Mouse (Mus musculus): ENCODE results near the gene Erlin1. TPM values are rescaled to one million over a fixed set of nuclear protein-coding genes. Genes with fewer than 3 reads are reported as not detected.

The Erlin1 gene
- 5.3 TPM for polyA plus RNA-seq (2017; shearing (Covaris generic))

DNA sequence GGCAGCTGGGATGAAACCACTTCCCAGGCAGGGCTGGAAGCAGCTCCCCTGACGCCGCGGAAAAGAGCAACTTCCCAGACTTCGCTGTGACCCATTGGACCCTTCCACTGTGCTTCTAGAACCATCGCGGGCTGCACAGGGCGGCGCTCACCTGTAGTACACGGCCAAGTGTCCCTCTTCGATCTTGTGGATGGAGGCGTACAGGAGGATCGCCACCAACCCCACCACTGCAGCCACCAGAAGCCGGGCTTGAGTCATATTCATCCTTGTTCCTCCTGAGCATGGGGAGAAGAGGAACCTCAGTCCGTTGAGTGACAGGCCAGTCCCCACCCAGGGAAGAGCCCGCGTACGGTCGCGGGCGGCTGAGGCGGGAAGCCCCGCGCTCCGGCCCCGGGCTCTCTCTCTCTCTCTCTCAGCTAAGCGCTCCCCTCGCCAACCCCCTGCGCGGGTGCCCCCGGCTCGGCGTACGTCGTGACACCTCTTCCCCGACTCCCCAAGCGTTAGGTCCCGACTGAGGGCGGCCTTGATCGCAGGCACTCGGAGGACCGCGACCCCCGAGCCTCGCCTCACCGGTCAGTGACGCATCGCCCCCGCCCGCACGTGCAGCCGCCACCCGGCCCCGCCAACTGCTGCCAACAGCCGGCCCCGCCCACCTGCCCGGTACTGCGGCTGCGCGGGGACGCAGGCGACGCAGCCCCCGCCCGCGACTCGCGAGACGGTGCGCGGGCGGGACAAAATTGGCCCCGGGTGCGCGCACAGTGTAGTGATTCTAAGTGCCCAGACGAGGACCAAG is at the start of gene Erlin1:
Gene Erlin1, minus strand, starts transcription at position 665 of the 793 bp plus-strand sequence.

GRCm38 (mm10) chr19:44106831-44107660 is 37.5 kb upstream of the Erlin1 start, which contains the start of gene Chuk:
Gene Chuk, minus strand, starts transcription at chr19:44107480.

DNA sequence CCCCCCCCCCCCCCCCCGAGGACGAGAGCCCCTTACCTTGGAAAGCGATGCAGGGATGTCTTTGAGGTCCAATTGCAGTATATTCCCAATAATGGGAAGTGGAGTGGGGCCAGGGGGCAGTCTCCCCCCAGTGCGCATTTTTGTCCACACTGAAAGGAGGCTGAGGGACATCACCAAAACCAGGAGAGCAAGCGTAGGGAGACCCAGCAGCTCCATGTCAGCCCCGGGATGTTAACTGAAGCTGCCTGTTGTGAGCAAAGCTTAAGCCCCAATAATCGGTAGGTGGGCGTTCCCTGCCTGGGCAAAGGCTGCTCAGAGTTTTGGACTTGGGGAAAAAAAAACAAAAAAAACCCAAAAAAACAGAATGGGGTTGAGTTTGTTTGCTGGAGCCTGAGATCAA is 40.6 kb downstream of the Erlin1 start, which contains the start of gene Cyp2c23:
Gene Cyp2c23, minus strand, starts transcription at position 237 of the 400 bp plus-strand sequence.

DNA sequence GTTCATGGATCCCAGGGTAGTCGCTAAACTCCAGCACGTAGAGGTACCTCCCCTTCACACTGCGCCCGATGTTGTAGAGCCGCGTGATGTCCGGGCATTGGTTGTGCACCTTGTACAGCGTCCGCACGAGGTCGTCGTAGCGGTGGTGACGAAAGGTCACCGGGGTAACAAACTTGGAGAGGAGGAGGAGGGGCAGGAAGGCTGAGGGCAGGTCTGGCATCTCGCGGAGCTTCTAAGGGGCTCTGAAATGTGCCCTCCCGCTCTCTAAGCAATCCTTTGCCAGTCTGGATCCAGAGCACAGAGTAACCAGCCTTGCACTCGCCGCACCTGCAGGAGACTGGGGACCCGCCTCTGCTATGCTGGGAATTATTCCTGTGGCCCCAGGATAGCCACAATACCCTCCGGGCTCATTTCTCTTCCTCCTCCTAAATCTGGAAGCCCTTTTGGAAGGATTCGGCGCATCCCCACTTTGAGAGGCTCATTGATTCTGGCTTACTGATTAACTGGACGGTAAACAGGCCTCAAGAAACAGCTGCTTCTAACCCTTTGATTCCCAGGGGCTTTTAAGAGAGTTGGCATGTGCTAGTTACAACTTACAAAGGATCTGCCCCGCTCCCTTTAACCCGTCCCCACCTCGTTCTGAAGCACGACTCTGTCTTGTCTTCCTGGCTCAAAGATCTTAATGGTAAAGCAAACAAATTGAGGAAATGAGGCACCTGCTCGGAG is 83.4 kb downstream of the Erlin1 start, which contains the start of gene Cpn1:
Gene Cpn1, minus strand, starts transcription at position 488 of the 726 bp plus-strand sequence.

Other genes with a start within 250 kb of the Erlin1 start
- gene Dnmbp, start 129.6 kb downstream of the Erlin1 start, polyA plus RNA-seq (2017; shearing (Covaris generic)) = 6.5 TPM
- not detected for gene Cpn1, start 83.2 kb downstream of the Erlin1 start, polyA plus RNA-seq (2017; shearing (Covaris generic))
- gene Cyp2c23, start 40.6 kb downstream of the Erlin1 start, polyA plus RNA-seq (2017; shearing (Covaris generic)) = not detected
- 88.2 TPM for gene Chuk, start 37.7 kb upstream of the Erlin1 start, polyA plus RNA-seq (2017; shearing (Covaris generic))
- gene Cwf19l1, start 66.1 kb upstream of the Erlin1 start, polyA plus RNA-seq (2017; shearing (Covaris generic)) = 21.6 TPM
- 69.6 TPM for gene Bloc1s2, start 76.7 kb upstream of the Erlin1 start, polyA plus RNA-seq (2017; shearing (Covaris generic))
- gene Pkd2l1, start 122.7 kb upstream of the Erlin1 start, polyA plus RNA-seq (2017; shearing (Covaris generic)) = not detected
- gene Scd3, start 133.5 kb upstream of the Erlin1 start, polyA plus RNA-seq (2017; shearing (Covaris generic)) = not detected
- gene Scd2, start 223.9 kb upstream of the Erlin1 start, polyA plus RNA-seq (2017; shearing (Covaris generic)) = 17.7 TPM